Mouse (Mus musculus) heart, postnatal 0 days (tissue): ENCODE results near the gene Foxq1. TPM values are rescaled to one million over a fixed set of nuclear protein-coding genes. Genes with fewer than 3 reads are reported as not detected.

Source experiments
- ATAC-seq: fragments of 200-750 bp; cut with Nextera tagmentation; 2 replicates; pipeline ENCODE4 v1.8.0; 2017; ENCODE audit warnings: low read depth, moderate number of reproducible peaks, moderate library complexity; ENCODE audit not compliant: insufficient read depth
- DNase-seq: peaks from one replicate; pipeline ENCODE4 v3.0.0-alpha.2; 2016; ENCODE audit warnings: low spot score
- H3K27ac ChIP-seq: fragments of 300-500 bp; sonication (generic); 2 replicates; pipeline ENCODE4 v1.5.1; 2014; ENCODE audit warnings: low read depth, mild to moderate bottlenecking
- H3K27me3 ChIP-seq: fragments of 300-500 bp; sonication (generic); 2 replicates; pipeline ENCODE4 v1.6.1; 2014; ENCODE audit warnings: low read length, mixed read lengths; ENCODE audit not compliant: control insufficient read depth, insufficient read depth
- H3K36me3 ChIP-seq: fragments of 300-500 bp; sonication (generic); replicated peaks from 2 replicates; pipeline ENCODE4 v1.6.1; 2014; ENCODE audit warnings: low read length, mixed read lengths; ENCODE audit not compliant: control insufficient read depth, insufficient read depth
- H3K4me1 ChIP-seq: fragments of 300-500 bp; sonication (generic); 2 replicates; pipeline ENCODE4 v1.6.1; 2014; ENCODE audit warnings: antibody characterized with exemption; ENCODE audit not compliant: control insufficient read depth, insufficient read depth
- H3K4me2 ChIP-seq: fragments of 300-500 bp; sonication (generic); 2 replicates; pipeline ENCODE4 v1.6.1; 2014; ENCODE audit warnings: low read depth, mild to moderate bottlenecking, low read length, moderate library complexity
- H3K4me3 ChIP-seq: fragments of 300-500 bp; sonication (generic); 2 replicates; pipeline ENCODE4 v1.5.1; 2014; ENCODE audit warnings: low read depth, low read length
- H3K9ac ChIP-seq: fragments of 300-500 bp; sonication (generic); replicated peaks from 2 replicates; pipeline ENCODE4 v1.6.1; 2014; ENCODE audit warnings: low read depth, low read length, mixed read lengths
- H3K9me3 ChIP-seq: fragments of 300-500 bp; sonication (generic); replicated peaks from 2 replicates; pipeline ENCODE4 v1.6.1; 2016; ENCODE audit warnings: low read length; ENCODE audit not compliant: control insufficient read depth
- CTCF ChIP-seq: IDR thresholded peaks from 2 replicates; pipeline ENCODE4 v1.5.1; 2016; ENCODE audit warnings: antibody characterized with exemption, control low read depth, low read depth
- EP300 ChIP-seq: IDR thresholded peaks from 2 replicates; pipeline ENCODE4 v1.6.1; 2016; ENCODE audit warnings: antibody characterized with exemption, low read depth
- WGBS: fragments of 180-500 bp; shearing (Covaris S2); extraction: QIAGEN DNeasy Blood & Tissue Kit; methylation state at CpG from one replicate; pipeline ENCODE4 v1.1.7; 2014; 5-methylcytosine and 5-hydroxymethylcytosine counted together
- polyA plus RNA-seq: library from polyadenylated mRNA; unstranded; fragments of >200 nt; fragmentation: Nextera tagmentation; extraction: Ambion mirVana; gene quantifications from 2 replicates; pipeline ENCODE4 v1.2.1, GENCODE M21; 2015
- total RNA-seq: library from RNA; depleted of rRNA; stranded (reverse); fragments of >200 nt; gene quantifications from 2 replicates; pipeline ENCODE4 v1.2.3, GENCODE M21; 2014; ENCODE audit warnings: low replicate concordance; rRNA removed

Gene Foxq1
- total and polyA plus RNA-seq, 2 experiments from 2014 or later, result 0.07 to 8.0 TPM

- ATAC-seq (no peak), DNase-seq (no peak)
- TF ChIP-seq EP300 (no peak), CTCF (no peak)
- Histone ChIP-seq H3K9me3 (no peaks in the 10 kb centered on the region), H3K27me3 (no peaks in the 10 kb centered on the region), H3K4me2 (no peak overlapping the region), H3K4me1 (no peaks in the 10 kb centered on the region), H3K4me3 (no peak overlapping the region), H3K27ac (no peak overlapping the region), H3K9ac (no peak overlapping the region), H3K36me3 (no peaks in the 10 kb centered on the region)
- WGBS, result 62% methylated on average over 5 of the region's 5 CpGs
These were observed 43.6 kb downstream of the Foxq1 start for GRCm38 (mm10) chr13:31599576-31599975.

- Histone ChIP-seq H3K36me3 (no peaks in the 10 kb centered on the region), H3K27ac (no peak overlapping the region), H3K4me3 (no peak overlapping the region), H3K9ac (no peak overlapping the region), H3K27me3 (0 out of 2 replicates have a peak, but pooled peaks cover 7% of the 10 kb centered on the region), H3K4me2 (no peak overlapping the region), H3K4me1 (no peaks in the 10 kb centered on the region), H3K9me3 (no peaks in the 10 kb centered on the region)
- TF ChIP-seq EP300, result no peak
- TF ChIP-seq CTCF, result no peak
- DNase-seq, result no peak
- WGBS, result 76% methylated on average over 6 of the region's 6 CpGs
- no peak for ATAC-seq
These were observed 48.0 kb downstream of the Foxq1 start for GRCm38 (mm10) chr13:31603964-31604363.

Other genes with a start within 250 kb of the Foxq1 start
- not detected in 2 replicates for gene A530084C06Rik, start 3.2 kb downstream of the Foxq1 start, total RNA-seq
- gene A530084C06Rik, start 3.2 kb downstream of the Foxq1 start, polyA plus RNA-seq, result not detected in 2 replicates
- not detected in 2 replicates for gene Foxf2, start 69.7 kb downstream of the Foxq1 start, total RNA-seq
- not detected in 2 replicates for gene Foxf2, start 69.7 kb downstream of the Foxq1 start, polyA plus RNA-seq